Mouse (Mus musculus) heart, embryonic 15.5 days (tissue): ENCODE data around the gene B3gnt9. TPM values are rescaled to one million over a fixed set of nuclear protein-coding genes. Genes with fewer than 3 reads are reported as not detected.

Source experiments
- polyA plus RNA-seq: library from polyadenylated mRNA; unstranded; fragments of >200 nt; fragmentation: Nextera tagmentation; extraction: Ambion mirVana; gene quantifications from 2 replicates; pipeline ENCODE4 v1.2.1, GENCODE M21; 2015

The B3gnt9 gene
- polyA plus RNA-seq, 1 experiment from 2014 or later = 13.6 TPM

Other genes with a start within 250 kb of the B3gnt9 start
- gene Ces3a, start 206.6 kb downstream of the B3gnt9 start, polyA plus RNA-seq = not detected in 2 replicates
- gene Ces3b, start 171.4 kb downstream of the B3gnt9 start, polyA plus RNA-seq = 0.22 and 0.23 TPM in 2 replicates
- gene Ces4a, start 123.4 kb downstream of the B3gnt9 start, polyA plus RNA-seq = not detected in 2 replicates
- 39.2 and 40.1 TPM in 2 replicates for gene Cbfb, start 84.5 kb downstream of the B3gnt9 start, polyA plus RNA-seq
- gene D230025D16Rik, start 30.0 kb downstream of the B3gnt9 start, polyA plus RNA-seq = 17.7 and 19.6 TPM in 2 replicates
- gene Tradd, start 9.5 kb upstream of the B3gnt9 start, polyA plus RNA-seq = 17.9 and 24.0 TPM in 2 replicates
- gene Fbxl8, start 9.5 kb upstream of the B3gnt9 start, polyA plus RNA-seq = 3.1 and 4.5 TPM in 2 replicates
- 0.13 and 0.30 TPM in 2 replicates for gene Hsf4, start 14.6 kb upstream of the B3gnt9 start, polyA plus RNA-seq
- 3.8 and 4.7 TPM in 2 replicates for gene Nol3, start 21.0 kb upstream of the B3gnt9 start, polyA plus RNA-seq
- gene 4931428F04Rik, start 34.7 kb upstream of the B3gnt9 start, polyA plus RNA-seq = 4.9 and 6.7 TPM in 2 replicates
- gene Exoc3l, start 40.9 kb upstream of the B3gnt9 start, polyA plus RNA-seq = 12.3 and 14.2 TPM in 2 replicates
- gene E2f4, start 42.5 kb upstream of the B3gnt9 start, polyA plus RNA-seq = 38.3 and 61.5 TPM in 2 replicates
- gene Elmo3, start 50.4 kb upstream of the B3gnt9 start, polyA plus RNA-seq = 2.3 and 4.6 TPM in 2 replicates
- gene Lrrc29, start 71.1 kb upstream of the B3gnt9 start, polyA plus RNA-seq = 0.62 and 1.0 TPM in 2 replicates
- gene Tmem208, start 71.2 kb upstream of the B3gnt9 start, polyA plus RNA-seq = 73.0 and 89.2 TPM in 2 replicates
- 1.4 and 2.3 TPM in 2 replicates for gene Fhod1, start 92.8 kb upstream of the B3gnt9 start, polyA plus RNA-seq
- gene Slc9a5, start 93.7 kb upstream of the B3gnt9 start, polyA plus RNA-seq = 0.94 and 2.0 TPM in 2 replicates
- 0.14 and 0.19 TPM in 2 replicates for gene Plekhg4, start 118.1 kb upstream of the B3gnt9 start, polyA plus RNA-seq
- 0.09 and 0.11 TPM in 2 replicates for gene Kctd19, start 158.3 kb upstream of the B3gnt9 start, polyA plus RNA-seq
- 0.08 and 0.19 TPM in 2 replicates for gene Lrrc36, start 158.4 kb upstream of the B3gnt9 start, polyA plus RNA-seq
- gene Tppp3, start 216.4 kb upstream of the B3gnt9 start, polyA plus RNA-seq = 27.5 and 39.8 TPM in 2 replicates
- gene Zdhhc1, start 241.7 kb upstream of the B3gnt9 start, polyA plus RNA-seq = 23.2 and 30.7 TPM in 2 replicates